Mouse (Mus musculus): ENCODE data around the gene Wdr95.

Wdr95 gene

DNA sequence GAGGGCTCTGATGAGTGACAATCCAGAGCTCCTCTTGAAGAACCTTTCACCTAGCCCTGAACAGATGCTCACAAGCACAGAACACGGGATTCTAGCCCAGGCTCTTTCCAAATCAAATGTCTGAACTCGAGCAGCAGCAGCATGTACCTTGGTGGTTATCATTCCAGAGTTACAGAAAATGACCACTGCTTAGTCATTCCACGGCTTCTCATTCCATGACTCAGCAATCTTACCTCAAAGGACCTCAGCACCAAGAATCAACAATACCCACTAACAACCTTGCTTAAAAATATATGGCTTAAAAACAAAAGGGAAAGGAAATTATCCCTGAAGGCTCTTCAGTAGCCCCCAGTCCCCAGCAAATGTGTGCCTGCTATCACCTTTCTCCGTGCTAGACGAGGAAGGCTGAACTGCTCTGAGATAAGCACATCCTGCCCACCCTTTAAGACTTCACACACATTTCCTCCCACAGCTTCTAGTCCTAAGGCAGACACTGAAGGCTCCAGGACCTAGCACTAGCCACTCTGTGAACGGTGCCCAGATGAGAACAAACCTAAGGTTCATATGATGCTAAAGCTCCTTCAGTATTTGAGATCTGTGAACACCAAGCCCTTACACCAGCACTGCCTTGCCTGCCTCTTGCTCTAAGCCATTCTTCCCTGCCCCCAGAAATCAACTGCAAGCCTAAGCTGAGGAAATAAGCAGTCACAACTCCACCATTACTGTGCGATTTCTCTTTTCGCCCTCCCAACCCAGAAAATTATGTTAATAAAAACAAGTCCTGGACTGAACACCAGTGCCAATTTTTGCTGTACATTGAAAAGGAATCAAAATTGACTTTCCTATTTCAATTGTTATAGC, 95.6 kb downstream of the Wdr95 start:
- no peak for DNase-seq (ENCODE audit: low spot score in 2 of 2)

DNA sequence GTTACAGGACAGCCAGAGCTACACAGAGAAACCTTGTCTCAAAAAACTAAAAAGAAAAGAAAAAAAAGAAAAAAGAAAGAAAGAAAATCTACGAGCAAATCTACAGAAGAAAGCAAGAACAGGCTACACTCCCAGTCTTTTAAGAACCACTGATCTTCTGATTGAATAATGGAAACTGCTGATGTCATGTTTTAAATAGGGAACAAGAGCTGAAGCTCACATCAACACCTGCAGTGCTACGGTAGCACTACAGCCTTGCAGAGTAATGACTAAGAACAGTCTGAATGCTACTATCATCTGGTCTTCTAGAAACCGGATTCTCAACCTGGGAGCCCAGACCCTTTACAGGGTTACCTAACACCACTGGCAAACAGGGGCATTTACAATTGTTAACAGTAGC, 97.1 kb downstream of the Wdr95 start:
- no peak for DNase-seq (ENCODE audit: low spot score in 2 of 2)

DNA sequence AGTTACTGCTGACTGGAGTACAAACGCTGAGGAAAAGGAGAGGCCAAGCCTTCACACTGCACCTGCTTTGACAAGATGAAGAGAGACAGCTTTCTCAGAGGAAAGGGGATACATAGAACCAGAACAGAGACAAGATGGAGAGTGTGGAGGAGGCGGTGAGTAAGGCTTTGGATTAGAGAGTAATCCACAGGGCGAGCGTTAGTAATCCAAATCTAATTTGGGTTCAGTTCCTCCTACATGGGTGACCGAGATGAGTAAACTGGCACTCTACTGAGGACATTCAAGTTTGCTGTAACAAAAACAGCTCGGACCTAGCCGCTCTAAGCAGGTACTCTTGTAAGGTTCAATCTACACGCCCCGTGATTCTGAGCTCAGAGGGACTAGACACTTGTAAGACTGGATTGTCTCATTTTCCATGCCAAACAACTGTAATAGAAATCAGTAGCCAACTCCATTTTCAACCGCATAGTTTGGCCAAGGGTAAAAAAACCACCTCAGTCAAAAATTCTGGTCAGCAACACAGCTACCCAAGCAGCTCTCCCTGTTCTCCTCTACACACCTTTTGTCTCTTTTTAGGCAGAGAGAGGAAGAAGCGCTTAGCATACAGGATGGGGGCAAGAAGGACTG, 106.0 kb downstream of the Wdr95 start:
- DNase-seq (ENCODE audit: low spot score in 2 of 2): no peak

DNA sequence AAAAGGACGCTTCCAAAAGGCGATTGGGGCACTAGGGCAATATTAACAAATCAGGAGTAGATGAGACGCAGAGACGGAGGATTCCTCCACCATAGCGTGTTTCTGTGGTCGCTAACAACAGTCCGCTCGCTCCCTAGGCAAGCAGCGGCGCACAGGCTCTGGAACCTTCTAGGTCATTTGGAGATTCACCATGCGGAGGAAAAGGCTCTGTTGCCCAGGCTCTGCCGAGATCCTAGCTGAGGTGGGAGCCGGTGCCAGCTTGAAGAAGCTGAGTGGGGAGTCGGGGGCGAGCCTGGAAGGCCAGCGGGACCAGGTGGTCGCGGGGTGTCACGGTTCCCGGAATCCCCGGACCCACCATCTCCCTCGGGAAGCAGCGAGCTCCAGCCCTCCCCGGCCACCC, 107.1 kb downstream of the Wdr95 start:
- DNase-seq (ENCODE audit: low spot score in 2 of 2): no peak

DNA sequence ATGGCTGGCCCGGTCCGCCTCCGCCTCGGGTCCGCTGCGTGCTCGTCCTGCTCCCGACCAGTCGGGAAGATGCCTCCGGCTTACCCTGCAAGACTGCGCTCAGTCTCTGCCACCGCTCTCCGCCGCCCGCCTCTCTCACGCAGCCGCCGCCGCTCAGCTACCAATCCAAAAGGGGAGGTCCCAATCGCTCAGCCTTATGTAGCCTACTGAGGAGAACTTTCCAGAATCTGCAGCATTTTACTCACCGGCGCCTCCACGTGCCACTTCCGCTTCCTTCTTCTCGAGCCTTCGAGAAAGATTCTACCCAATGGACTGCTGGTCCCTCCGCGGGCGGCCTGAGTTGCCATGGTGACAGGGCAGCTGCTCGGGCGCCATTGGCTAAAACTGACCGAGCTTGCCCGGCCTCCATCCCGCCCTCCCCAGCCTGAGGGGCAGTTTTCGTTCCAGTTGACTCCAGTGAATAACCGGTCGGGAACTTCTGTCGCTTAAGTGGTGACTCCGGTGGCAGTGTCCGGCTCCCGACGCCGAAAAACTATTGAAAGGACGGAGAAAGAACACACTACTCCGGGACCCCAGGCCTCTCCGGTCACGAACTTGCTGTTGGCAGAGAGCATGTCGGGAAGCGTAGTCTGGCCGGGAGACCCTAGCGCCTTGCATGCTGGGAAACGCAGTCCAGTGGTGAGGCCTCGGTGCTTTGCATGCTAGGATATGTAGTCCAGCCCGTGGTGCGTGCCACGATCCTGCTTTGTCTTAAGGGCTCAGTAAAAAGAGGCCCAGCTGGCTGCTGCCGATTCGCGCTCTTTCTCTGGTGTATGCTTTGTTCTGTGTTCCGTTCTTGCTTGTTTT, 107.8 kb downstream of the Wdr95 start, which contains the start of gene Hsph1:
Gene Hsph1, minus strand, starts transcription at position 302 of the 846 bp plus-strand sequence.
- peak; percentile 100 for DNase-seq (ENCODE audit: low spot score in 2 of 2)

DNA sequence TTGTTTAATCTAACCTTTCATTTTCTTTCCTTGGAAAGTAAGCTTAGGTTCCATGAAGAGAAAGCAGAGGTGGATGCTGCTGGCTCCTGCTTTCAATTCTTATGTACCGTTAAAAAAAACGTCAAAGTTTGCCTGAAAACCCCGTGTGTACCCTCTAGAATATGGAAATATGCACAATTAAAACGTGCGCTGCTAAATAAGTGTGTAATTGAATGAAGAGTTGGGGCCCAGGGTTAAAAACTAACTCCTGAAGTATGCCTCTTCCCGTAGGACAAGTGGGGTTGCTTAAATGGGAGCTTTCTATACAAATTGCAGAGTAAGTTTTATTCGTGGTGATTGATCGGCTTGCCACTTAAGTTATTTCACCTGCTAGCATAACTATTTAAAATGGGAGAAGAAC, 108.8 kb downstream of the Wdr95 start:
- no peak for DNase-seq (ENCODE audit: low spot score in 2 of 2)

DNA sequence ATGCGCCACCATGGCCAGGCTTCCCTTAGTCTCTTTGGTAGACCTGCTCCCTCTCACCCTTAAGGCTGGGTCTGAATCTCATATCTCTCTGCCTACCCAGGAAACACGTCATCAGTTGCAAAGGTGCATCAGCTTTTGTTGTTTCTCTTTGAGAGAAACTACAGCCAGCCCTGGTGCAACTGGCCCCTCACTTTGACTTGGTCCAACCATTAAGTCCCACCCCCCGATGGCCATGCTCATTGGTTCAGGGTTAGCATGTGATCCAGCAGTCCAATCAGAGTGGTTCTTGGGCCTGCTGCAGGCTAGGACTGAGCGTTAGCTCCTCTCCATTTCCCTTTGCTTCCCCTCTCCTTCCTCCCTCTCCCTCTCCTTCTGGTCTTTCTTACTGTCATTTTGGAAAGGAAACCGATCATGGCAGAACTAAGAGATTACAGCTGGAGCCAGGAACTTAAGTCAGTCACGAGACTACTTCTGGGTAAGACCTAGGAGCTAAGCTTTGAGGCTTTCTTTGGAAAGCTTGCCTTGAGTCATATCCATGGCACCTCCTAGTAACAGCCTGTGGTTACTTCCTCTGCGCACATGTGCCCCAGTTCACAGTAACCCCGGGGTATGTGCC, 112.9 kb downstream of the Wdr95 start:
- no peak for DNase-seq (ENCODE audit: low spot score in 2 of 2)

DNA sequence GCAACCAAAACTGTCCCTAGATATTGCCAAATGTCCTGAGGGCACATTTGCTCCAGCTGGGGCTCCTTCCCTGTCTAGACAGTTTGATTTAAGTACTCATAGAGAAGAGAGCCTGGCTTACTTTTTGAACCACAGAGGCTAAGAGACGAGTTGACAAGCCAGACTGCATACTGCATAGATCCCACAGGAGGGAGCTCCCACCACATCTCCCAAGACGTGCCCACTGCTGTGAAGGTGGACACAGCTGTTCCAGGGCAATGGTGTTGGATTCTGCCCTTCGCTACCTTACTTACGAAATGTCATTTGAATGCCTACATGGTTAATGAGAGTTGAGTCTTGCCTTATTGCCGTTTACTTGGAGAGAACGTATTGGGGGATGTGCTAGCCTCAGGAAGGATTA, 113.9 kb downstream of the Wdr95 start:
- DNase-seq (ENCODE audit: low spot score in 2 of 2): peak in 1 of 2 experiments; percentile 51

DNA sequence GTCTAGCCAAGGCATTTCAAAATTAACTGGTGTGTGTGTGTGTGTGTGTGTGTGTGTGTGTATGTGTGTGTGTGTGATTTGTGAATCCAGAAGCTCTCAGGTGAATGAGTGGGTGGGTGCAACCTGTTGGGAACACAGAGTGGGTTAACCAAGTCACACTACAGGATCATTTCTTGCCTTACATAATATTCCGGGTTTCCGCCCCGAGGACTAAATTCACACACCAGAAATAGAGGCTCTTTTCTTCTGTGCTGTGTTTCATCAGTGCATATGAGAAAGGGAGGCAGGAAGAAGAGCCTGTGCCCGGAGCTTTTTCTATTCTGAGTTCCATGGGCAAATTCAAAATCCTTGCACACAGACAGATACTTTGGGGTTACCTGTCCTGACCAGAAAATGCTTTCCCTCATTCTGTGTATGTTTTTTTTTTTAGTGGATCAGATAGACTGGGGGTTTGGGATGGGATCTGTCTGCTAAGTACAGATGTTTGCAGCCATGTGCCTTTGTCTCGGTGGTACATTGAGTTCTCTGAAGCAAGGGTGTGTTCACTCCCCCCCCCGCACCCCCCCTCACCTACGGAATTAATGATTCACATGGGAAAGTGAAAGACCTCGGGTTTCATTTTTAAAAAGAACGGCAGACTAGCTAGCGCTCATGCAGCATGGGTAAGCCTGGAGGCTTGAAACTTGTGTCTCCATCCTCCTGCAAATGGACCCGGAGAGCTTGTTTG, 114.5 kb downstream of the Wdr95 start:
- DNase-seq (ENCODE audit: low spot score in 2 of 2): peak in 1 of 2 experiments; percentile 57

DNA sequence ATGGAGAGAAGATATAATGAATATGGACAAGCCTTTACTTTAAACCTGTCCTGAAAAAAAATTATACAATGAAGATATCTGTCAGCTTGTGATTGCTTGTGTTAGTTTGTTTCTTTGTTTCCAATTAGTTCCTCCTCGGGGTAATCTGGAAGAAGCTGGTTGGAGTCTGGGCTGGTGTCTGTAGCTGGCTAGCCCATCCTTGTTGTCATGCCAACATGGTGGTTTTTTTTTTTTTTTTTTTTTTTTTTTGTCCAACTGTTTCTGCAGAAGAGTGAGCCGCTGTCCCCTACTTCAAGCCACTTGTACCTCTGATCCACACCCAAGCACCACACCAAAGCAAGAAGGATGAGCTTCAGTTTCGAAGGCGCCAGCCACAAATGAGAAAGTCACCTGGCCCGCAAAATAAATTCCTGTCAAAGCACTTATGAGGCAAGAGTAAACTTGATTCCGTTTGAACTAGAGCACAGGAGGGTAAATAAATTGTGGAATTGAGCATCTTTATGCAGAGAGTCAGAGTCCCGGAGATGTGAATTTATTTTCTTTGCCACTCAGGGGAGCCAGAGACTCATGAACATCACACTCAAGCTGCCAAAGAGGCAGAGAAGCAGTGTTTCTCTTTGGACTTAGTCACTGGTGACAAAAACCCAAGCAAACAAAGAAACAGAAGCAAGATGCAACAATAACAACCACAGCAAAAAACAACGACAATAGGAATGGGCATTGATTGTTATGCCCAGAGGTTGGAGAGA, 119.1 kb downstream of the Wdr95 start:
- peak in 1 of 2 experiments; percentile 55 for DNase-seq (ENCODE audit: low spot score in 2 of 2)

DNA sequence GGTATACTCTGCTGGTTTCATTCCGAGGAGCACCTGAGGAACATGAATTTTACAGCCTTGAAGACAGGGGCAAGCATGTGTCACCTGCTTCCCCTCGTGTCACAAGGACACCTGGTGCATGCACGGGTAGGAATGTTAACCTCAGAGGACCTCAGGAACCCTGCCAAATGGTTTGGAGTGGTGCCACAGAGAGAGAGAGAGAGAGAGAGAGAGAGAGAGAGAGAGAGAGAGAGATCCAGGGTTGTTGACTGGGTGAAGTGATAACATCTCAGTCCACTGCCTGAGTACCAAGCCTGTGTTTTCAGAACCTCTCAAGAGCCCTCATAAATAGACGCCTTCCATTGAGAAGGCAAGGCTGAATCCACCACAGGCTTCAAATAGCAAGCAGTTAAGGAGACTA, 119.7 kb downstream of the Wdr95 start:
- DNase-seq (ENCODE audit: low spot score in 2 of 2): no peak

DNA sequence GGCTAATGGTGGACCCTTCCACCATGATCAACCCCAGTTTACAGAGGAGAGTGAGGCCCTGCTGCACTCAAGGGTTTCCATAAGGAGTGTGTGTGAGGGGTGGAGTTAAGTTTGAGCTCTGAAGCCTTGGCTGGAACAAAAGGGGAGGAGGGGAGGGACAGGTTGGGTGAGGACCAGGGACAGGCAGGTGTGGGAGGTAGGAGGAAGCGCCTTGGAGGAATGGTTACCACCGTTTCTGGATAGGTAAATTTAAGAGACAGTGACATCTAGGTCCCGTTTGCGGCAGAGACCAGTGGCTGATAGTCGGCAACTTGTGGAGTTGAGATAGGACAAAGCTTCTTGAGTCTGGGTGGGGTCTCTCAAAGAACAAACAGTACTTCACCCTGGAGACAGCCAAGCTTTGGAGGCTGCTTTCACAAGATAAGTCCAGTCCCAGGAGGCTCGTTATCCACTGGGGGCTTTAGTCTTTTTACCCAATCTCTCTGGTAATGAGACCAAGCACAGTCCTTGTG, 120.5 kb downstream of the Wdr95 start:
- no peak for DNase-seq (ENCODE audit: low spot score in 2 of 2)

DNA sequence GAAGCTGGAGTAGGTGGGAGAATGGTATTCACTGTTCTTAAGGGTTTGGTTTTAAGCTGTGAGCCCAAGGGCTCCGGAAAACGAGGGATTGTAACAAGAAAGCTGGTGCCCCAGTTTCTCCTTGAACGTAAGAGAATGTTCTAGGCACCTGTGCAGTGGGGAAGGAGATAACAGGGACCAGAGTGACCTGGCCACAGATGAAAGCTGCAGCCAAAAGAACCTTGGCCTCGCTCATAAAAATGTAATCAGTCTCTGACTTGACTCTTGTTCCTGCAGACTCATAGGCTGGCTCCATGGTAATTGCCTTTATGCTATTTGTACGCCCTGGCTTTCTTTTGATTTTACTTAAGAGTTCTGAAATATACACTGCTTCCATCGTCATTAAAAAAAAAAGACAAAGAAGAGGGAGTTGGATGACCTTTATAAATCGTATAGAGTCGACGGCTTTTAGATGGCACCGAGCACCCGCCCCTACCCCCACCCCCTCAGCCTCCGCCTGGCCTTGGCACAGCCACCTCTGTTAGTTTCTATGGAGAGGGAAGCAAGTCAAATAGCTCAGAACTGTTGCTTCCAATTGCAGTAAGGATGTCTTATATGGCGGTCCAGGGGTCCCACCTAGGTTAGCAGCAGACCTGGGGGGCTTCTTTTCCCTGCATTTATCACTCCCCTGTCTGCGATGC, 121.2 kb downstream of the Wdr95 start:
- DNase-seq (ENCODE audit: low spot score in 2 of 2): no peak

DNA sequence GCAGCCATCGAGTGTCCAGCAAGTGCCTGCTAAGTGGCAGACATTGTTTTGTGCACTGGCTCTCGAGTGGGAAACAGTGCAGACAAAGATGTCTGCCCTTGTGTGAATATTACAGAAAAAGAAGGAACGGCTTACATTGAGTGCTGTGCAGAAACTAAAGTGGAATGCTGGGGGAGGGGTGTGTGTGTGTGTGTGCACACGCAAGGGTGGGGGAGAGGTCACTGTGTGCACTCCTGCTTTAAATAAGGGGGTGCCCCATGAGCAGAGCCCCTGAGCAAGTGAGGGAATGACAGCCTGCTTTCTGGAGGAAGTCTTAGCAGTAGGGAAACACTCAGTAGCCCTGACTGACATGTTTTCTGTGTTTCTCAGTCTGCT, 121.7 kb downstream of the Wdr95 start:
- no peak for DNase-seq (ENCODE audit: low spot score in 2 of 2)

DNA sequence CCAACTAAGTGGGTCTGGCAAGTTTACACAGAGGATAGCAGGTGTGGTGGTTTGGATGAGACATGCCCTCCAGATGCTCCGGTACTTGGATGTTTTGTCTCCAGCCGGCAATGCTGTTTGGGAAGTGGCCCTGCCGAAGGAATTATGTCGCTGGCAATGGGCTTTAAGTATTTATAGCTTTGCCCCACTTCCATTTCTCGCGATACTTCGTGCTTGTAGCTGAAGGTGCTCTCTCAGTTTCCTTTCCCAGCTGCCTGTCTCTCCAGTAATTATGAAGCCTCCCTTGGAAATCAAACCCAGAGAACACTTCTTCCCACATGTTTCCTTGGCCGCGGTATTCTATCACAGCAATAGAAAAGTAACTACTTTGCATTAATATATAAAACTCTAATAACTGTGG, 127.2 kb downstream of the Wdr95 start:
- no peak for DNase-seq (ENCODE audit: low spot score in 2 of 2)

DNA sequence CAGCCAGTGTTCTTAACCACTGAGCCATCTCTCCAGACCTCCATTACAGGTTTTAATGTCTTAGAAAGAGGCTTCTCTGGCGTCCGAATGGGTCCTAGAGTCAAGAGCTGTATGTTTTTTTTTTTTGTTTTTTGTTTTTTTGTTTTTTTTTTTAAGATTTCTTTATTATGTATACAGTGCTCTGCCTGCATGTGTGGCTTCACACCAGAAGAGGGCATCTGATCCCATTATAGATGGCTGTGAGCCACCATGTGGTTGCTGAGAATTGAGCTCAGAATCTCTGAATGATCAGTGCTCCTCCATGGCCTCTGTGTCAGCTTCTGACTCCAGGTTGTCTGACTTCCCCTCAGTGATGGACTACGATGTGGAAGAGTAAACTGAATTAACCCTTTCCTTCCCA, 129.5 kb downstream of the Wdr95 start:
- DNase-seq (ENCODE audit: low spot score in 2 of 2): no peak

DNA sequence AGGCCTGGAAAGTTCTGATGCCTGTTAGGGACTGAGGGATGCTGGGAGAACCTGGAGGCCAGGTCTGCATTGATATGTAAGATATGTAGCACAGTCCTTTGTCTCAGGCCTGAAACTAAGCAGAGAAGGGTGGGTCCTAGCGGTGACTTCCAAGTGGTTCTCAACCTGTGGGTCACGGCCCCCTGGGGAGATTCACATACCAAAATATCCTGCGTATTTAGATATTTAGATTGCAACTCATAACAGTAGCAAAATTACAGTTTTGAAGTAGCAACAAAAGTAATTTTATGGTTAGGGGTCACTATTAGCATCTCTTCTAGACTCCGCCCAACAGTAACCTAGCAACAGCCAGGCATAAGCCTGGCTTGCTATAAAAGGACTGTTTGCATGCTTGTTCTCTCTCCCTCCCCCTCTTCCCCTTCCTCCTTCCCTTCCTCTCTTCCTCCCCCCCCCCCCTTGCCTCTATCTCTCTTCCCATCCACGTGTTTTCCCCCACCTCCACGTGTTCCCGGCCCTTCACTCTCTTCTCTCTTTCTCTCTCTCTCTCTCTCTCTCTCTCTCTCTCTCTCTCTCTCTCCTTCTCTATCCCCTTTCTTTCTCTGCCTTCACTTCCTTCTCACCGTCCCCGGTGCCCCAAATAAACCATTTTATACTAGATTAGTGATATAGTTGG, 130.4 kb downstream of the Wdr95 start:
- DNase-seq (ENCODE audit: low spot score in 2 of 2): no peak

DNA sequence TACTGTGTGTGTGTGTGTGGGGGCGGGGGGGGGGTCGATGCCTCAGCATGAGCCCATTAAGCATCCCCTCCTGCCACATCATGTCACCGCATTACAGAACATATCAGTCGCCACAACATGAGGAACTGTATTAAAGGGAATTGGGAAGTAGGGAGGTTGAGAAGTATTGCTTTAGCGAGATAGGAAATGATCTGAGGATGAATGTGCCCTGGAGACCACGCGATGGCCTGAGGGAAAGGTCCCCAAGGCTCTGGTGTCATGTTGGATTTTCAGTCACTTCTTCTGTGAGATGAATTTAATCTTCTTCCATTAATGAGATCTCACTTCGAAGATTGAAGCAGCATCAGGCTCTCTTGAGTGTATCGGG, 130.9 kb downstream of the Wdr95 start:
- no peak for DNase-seq (ENCODE audit: low spot score in 2 of 2)

DNA sequence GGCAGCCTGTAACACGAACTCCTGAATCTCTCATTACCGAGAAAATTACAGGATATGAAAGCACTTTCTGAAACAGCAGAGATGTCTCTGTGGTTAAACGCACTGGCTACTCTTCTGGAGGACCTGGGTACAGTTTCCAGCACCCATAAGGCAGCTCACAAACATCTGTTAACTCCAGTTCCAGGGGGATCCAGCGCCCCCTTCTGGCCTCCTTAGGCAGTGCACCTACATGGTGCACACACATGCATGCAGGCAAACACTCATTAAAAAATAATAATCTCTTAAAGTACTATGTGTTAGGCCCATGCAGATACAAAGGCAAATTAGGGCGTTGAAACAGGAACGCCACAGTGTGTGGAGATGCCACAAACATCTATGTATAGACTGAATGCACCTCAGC, 132.9 kb downstream of the Wdr95 start:
- no peak for DNase-seq (ENCODE audit: low spot score in 2 of 2)
